9 mouse cellular contexts compared by ENCODE assay signal in genomic region chr4:40584940-40585571, GRCm38 (mm10).
DNase-seq lines count a peak whose midpoint lies in the region; ATAC-seq and TF ChIP-seq lines count a peak whose summit lies in the region.
"Had no signal": no experiment of that assay in that cellular context is flagged by ENCODE, and none has a peak within 500 bp of the region (broad histone marks: within the 10 kb centered on the region; RNA-seq: fewer than 3 reads in every experiment).

No protein-coding gene starts in this region.

- no peak for ATAC-seq in kidney, embryonic 15.5 days (replicated peaks; ENCODE audit: low FRiP score)
- ATAC-seq in embryonic facial prominence, embryonic 15.5 days (ENCODE audit: insufficient number of reproducible peaks, low FRiP score, low TSS enrichment, low read depth) = peak; percentile 79
- no peak for ATAC-seq in megakaryocyte, adult 5-6 weeks (ENCODE audit: poor library complexity, severe bottlenecking)

- DNase-seq in kidney, adult 11 months = peak; percentile 3
- DNase-seq in brain, embryonic 14.5 days (ENCODE audit: low read depth) = peak; percentile 33
- DNase-seq in kidney, postnatal 36 days = peak; percentile 2 to 5
- DNase-seq in skeletal muscle tissue, adult 2 months (ENCODE audit: low read depth, low spot score) = peak; percentile 44
- DNase-seq in thymus, postnatal 10 days (ENCODE audit: low spot score in 2 of 2) = no peak

- no peaks in the 10 kb centered on the region for H3K27me3 ChIP-seq in kidney, embryonic 15.5 days
- H3K27me3 ChIP-seq in embryonic facial prominence, embryonic 15.5 days = no peaks in the 10 kb centered on the region

- TF ChIP-seq CTCF in brain, embryonic 14.5 days (IDR thresholded peaks at IDR 0.05; ENCODE audit: borderline replicate concordance, extremely low read depth, insufficient read depth, insufficient read length) = no peak

- H3K9me3 ChIP-seq in kidney, embryonic 15.5 days (replicated peaks) = no peaks in the 10 kb centered on the region
- H3K9me3 ChIP-seq in embryonic facial prominence, embryonic 15.5 days (replicated peaks) = no peaks in the 10 kb centered on the region

- no peak overlapping the region for H3K9ac ChIP-seq in kidney, embryonic 15.5 days
- no peak overlapping the region for H3K9ac ChIP-seq in embryonic facial prominence, embryonic 15.5 days
- H3K9ac ChIP-seq: liver, embryonic 14.5 days had no signal

- no peak overlapping the region for H3K4me3 ChIP-seq in kidney, embryonic 15.5 days (replicated peaks)
- no peak overlapping the region for H3K4me3 ChIP-seq in embryonic facial prominence, embryonic 15.5 days (replicated peaks)

- 67% methylated on average over 3 of the region's 3 CpGs for WGBS in kidney, embryonic 15.5 days
- WGBS in embryonic facial prominence, embryonic 15.5 days = 55% methylated on average over 3 of the region's 3 CpGs

- no peak overlapping the region for H3K4me2 ChIP-seq in kidney, embryonic 15.5 days
- no peak overlapping the region for H3K4me2 ChIP-seq in embryonic facial prominence, embryonic 15.5 days (replicated peaks)

- H3K36me3 ChIP-seq in kidney, embryonic 15.5 days = no peaks in the 10 kb centered on the region
- H3K36me3 ChIP-seq in embryonic facial prominence, embryonic 15.5 days = no peaks in the 10 kb centered on the region

- H3K4me1 ChIP-seq in kidney, embryonic 15.5 days = no peaks in the 10 kb centered on the region
- H3K4me1 ChIP-seq in embryonic facial prominence, embryonic 15.5 days = peaks cover 8% of the 10 kb centered on the region; the same call in 1 of the 2 replicates

- no peak overlapping the region for H3K27ac ChIP-seq in kidney, embryonic 15.5 days
- H3K27ac ChIP-seq in embryonic facial prominence, embryonic 15.5 days (replicated peaks) = peak overlapping the region; percentile 83
- H3K27ac ChIP-seq: liver, embryonic 14.5 days had no signal

- TF ChIP-seq POLR2A in brain, embryonic 14.5 days (IDR thresholded peaks at IDR 0.05; ENCODE audit: borderline replicate concordance, extremely low read depth, insufficient read depth, insufficient read length, poor library complexity, severe bottlenecking) = no peak

Comparison
In these comparisons a context has a peak if more than half of its experiments do, and no peak if none do; other contexts are left out.
1. DNase-seq: peak in kidney, adult 11 months (single experiment), brain, embryonic 14.5 days (single experiment), kidney, postnatal 36 days (2 of 2) and skeletal muscle tissue, adult 2 months (single experiment); none in thymus, postnatal 10 days (0 of 2).